Mouse (Mus musculus) testis, adult 2 months (tissue): Measurements from ENCODE around the gene Plcb2. TPM values are rescaled to one million over a fixed set of nuclear protein-coding genes. Genes with fewer than 3 reads are reported as not detected.
A peak's percentile ranks its signal among the peaks of the same experiment; 100 is the strongest.

ENCODE experiments used
- H3K27ac ChIP-seq: fragments of 200-500 bp; 2 replicates; pipeline ENCODE4 v1.5.1; 2012; ENCODE audit warnings: low read depth, low read length; ENCODE audit not compliant: control insufficient read depth, insufficient read depth
- H3K27me3 ChIP-seq: fragments of 200-500 bp; 2 replicates; pipeline ENCODE4 v1.6.1; 2012; ENCODE audit warnings: mild to moderate bottlenecking, low read length, moderate library complexity; ENCODE audit not compliant: control insufficient read depth, insufficient read depth
- H3K36me3 ChIP-seq: fragments of 200-500 bp; 2 replicates; pipeline ENCODE4 v1.6.1; 2012; ENCODE audit warnings: mild to moderate bottlenecking, low read length; ENCODE audit not compliant: control insufficient read depth, insufficient read depth
- H3K4me1 ChIP-seq: fragments of 200-500 bp; 2 replicates; pipeline ENCODE4 v1.6.1; 2012; ENCODE audit warnings: low read length; ENCODE audit not compliant: control insufficient read depth, insufficient read depth
- H3K4me3 ChIP-seq: fragments of 200-500 bp; 2 replicates; pipeline ENCODE4 v1.5.1; 2012; ENCODE audit warnings: low read depth, mild to moderate bottlenecking, low read length, moderate library complexity, mixed read lengths; ENCODE audit not compliant: control insufficient read depth
- CTCF ChIP-seq: fragments of 200-500 bp; IDR thresholded peaks from 2 replicates; pipeline ENCODE4 v1.5.1; 2012; ENCODE audit warnings: low read depth, mild to moderate bottlenecking, inconsistent platforms, low read length, moderate library complexity; ENCODE audit not compliant: control insufficient read depth, insufficient read depth, insufficient replicate concordance
- POLR2A ChIP-seq: fragments of 200-500 bp; IDR thresholded peaks from 2 replicates; pipeline ENCODE4 v1.6.1; 2012; ENCODE audit warnings: low read depth, mild to moderate bottlenecking, inconsistent platforms, low read length, moderate library complexity; ENCODE audit not compliant: control insufficient read depth
- polyA plus RNA-seq: library from polyadenylated mRNA; depleted of rRNA; stranded (reverse); fragments of >200 nt; gene quantifications from 2 replicates; pipeline ENCODE4 v1.2.3, GENCODE M21; 2012; rRNA removed

The Plcb2 gene
- polyA plus RNA-seq: 17.6 and 17.9 TPM in 2 replicates

- Histone ChIP-seq H3K27me3 (no peaks in the 10 kb centered on the region), H3K36me3 (no peaks in the 10 kb centered on the region), H3K4me1 (peaks cover 18% of the 10 kb centered on the region), H3K4me3 (no peak within 1 kb of the TSS), H3K27ac (no peak within 1 kb of the TSS)
- TF ChIP-seq POLR2A: no peak
- TF ChIP-seq CTCF: no peak
Observed at GRCm38 (mm10) chr2:118728337-118728736, at the start of gene Plcb2. TSS of gene Plcb2 (minus strand) at chr2:118728438.

GRCm38 (mm10) chr2:118776295-118776694, 48.1 kb upstream of the Plcb2 start:
- Histone ChIP-seq H3K36me3 (no peaks in the 10 kb centered on the region), H3K27me3 (no peaks in the 10 kb centered on the region), H3K4me1 (peaks cover 12% of the 10 kb centered on the region), H3K27ac (no peak overlapping the region), H3K4me3 (no peak overlapping the region)
- TF ChIP-seq POLR2A (no peak), CTCF (no peak)

- Histone ChIP-seq H3K27ac (no peak overlapping the region), H3K36me3 (no peaks in the 10 kb centered on the region), H3K4me3 (no peak overlapping the region), H3K27me3 (no peaks in the 10 kb centered on the region), H3K4me1 (peaks cover 12% of the 10 kb centered on the region)
- TF ChIP-seq CTCF: no peak
- TF ChIP-seq POLR2A: no peak
Observed at GRCm38 (mm10) chr2:118775846-118776245, 47.6 kb upstream of the Plcb2 start.

- no peak for TF ChIP-seq CTCF
- no peak for TF ChIP-seq POLR2A
- Histone ChIP-seq H3K4me1 (peaks cover 12% of the 10 kb centered on the region), H3K36me3 (no peaks in the 10 kb centered on the region), H3K27me3 (no peaks in the 10 kb centered on the region), H3K27ac (no peak overlapping the region), H3K4me3 (no peak overlapping the region)
Observed at GRCm38 (mm10) chr2:118775396-118775795, 47.2 kb upstream of the Plcb2 start.

- Histone ChIP-seq H3K4me1 (peaks cover 6% of the 10 kb centered on the region), H3K27ac (no peak overlapping the region), H3K36me3 (no peaks in the 10 kb centered on the region), H3K4me3 (no peak overlapping the region), H3K27me3 (no peaks in the 10 kb centered on the region)
- TF ChIP-seq CTCF: no peak
- TF ChIP-seq POLR2A: no peak
Observed at GRCm38 (mm10) chr2:118774536-118774935, 46.3 kb upstream of the Plcb2 start.

- Histone ChIP-seq H3K27ac (no peak within 1 kb of the TSS), H3K4me1 (no peaks in the 10 kb centered on the region), H3K27me3 (no peaks in the 10 kb centered on the region), H3K4me3 (no peak within 1 kb of the TSS), H3K36me3 (no peaks in the 10 kb centered on the region)
- no peak for TF ChIP-seq POLR2A
- TF ChIP-seq CTCF: no peak
Observed at GRCm38 (mm10) chr2:118772158-118772874, 44.1 kb upstream of the Plcb2 start, which contains the start of gene Phgr1. TSS of gene Phgr1 (plus strand) at chr2:118772769.

- H3K4me3 ChIP-seq: no peak overlapping the region; the same call in 1 of the 2 replicates
- no peaks in the 10 kb centered on the region for H3K36me3 ChIP-seq
- peak overlapping the region; percentile 64; the same call in 1 of the 2 replicates for H3K27ac ChIP-seq
- peaks cover 43% of the 10 kb centered on the region for H3K4me1 ChIP-seq
- no peak for TF ChIP-seq POLR2A
- TF ChIP-seq CTCF: no peak
- no peaks in the 10 kb centered on the region for H3K27me3 ChIP-seq
Observed at GRCm38 (mm10) chr2:118766041-118767033, 38.1 kb upstream of the Plcb2 start.
